Mouse (Mus musculus): ENCODE results near the gene Ncam2. TPM values are rescaled to one million over a fixed set of nuclear protein-coding genes. Genes with fewer than 3 reads are reported as not detected.
A peak's percentile ranks its signal among the peaks of the same experiment; 100 is the strongest.

Gene Ncam2
- polyA plus RNA-seq (2016; fragmentation: Nextera tagmentation; extraction: Ambion mirVana) = 0.04 TPM in 1 of 2 replicates, not detected in the other

DNA sequence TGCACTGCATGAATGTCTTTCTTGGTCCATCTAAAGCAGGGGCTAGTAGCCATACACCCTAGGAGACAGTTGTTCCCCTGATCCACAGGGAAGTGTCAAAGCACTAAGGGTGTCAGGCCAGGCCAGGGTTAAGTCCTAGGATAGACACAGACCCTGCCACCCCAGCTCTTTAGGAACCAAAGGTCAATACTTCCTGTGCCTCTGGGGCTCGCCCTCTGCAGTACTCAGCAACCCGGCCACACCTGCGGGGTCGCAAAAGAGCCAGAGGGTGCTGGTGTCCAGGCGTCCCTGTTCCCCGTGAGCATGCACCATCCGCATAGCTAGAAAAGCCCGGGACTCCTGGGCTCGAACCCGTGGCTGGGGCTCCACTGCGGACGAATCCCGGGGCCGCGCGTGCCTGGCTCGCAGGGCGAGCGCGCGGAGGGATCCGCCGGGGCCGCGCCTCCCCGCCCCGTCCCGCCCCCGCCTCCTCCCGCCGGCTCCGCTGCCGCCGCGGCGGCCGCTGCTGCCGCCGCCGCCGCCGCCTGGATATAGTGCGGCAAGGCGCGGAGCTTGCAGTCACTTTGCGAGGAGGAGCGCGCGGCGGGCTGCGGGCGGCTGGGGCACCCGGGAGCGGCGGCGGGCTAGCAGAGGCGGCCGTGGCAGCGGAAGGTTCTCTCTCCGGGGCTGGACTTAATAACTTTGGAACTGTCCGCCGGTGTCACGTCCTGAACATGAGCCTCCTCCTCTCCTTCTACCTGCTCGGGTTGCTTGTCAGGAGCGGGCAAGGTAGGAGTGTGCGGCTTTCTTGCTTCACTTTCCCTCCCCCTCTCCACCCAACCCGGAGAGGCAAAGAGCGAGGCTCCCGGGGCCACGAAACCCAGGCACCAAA, at the start of gene Ncam2:
Ncam2 (plus strand) TSS at position 497 of the 871 bp plus-strand sequence.
- peaks cover 4% of the 10 kb centered on the region; the same call in 1 of the 2 replicates for H3K4me1 ChIP-seq (replicated peaks)
- peak within 1 kb of the TSS; percentile 76 for H3K9ac ChIP-seq
- H3K27ac ChIP-seq (ENCODE audit: poor library complexity, severe bottlenecking) = no peak within 1 kb of the TSS
- H3K4me3 ChIP-seq = peak within 1 kb of the TSS; percentile 73
- no peaks in the 10 kb centered on the region for H3K36me3 ChIP-seq
- H3K27me3 ChIP-seq (replicated peaks) = no peaks in the 10 kb centered on the region
- no peaks in the 10 kb centered on the region for H3K9me3 ChIP-seq (replicated peaks)
- peak within 1 kb of the TSS; percentile 88 for H3K4me2 ChIP-seq
- ATAC-seq (ENCODE audit: insufficient number of reproducible peaks, low FRiP score) = peak; percentile 76
- WGBS = under 1% methylated on average over 55 of the region's 70 CpGs

DNA sequence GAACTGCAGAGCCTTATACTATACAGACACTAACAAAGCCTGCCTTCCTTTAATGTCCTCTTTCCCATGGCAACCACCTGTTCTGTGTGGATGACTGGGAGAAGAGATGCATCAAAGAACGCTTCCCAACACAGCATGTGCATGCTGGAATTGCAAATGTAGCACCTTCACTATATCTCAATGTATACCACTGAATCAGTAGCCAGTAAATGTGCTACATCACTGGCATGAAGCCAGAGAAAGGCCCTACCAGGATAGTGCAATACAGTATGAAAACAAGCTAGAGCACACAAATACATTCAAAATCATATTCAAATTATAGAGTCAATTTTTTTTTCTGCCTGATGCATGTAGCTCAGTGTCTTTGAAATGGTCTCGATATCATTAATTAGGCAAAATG, 29.7 kb upstream of the Ncam2 start:
- Histone ChIP-seq H3K4me3 (no peak overlapping the region), H3K4me2 (no peak overlapping the region), H3K9ac (no peak overlapping the region), H3K27me3 (replicated peaks) (no peaks in the 10 kb centered on the region), H3K27ac (ENCODE audit: poor library complexity, severe bottlenecking) (no peak overlapping the region), H3K9me3 (replicated peaks) (no peaks in the 10 kb centered on the region), H3K4me1 (replicated peaks) (no peaks in the 10 kb centered on the region), H3K36me3 (no peaks in the 10 kb centered on the region)
- WGBS = 80% methylated on average over 2 of the region's 2 CpGs
- ATAC-seq (ENCODE audit: insufficient number of reproducible peaks, low FRiP score) = no peak

DNA sequence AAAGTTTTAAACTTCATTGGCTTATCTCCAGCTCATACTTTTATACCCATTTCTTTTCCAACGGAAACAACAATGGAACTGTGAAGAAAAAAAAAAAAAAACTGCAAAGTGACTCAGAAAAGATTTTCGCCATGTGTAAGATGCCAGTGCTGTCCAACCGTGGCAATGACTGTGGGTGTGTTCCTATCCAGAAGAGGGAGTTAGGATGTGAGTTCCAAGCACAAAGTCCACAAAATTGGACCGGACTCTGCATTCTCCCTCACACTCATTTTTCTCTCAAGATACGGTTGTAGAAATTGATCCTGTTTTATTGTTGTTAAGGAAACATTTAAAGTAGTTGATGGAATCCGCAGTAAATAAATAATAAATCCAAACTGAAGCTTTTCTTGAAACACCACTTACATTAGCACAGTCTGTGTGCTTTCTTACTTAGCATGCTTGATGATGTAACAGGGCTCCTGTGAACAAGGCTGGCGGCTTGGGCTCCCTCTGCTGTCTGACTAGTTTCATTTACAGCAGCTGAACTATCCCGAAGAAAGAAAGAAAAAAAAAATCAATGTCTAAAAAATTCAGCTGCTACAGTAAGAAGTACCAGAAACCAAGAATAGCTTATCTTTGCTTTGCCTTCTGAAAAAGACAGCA, 25.1 kb upstream of the Ncam2 start:
- H3K4me2 ChIP-seq = no peak overlapping the region
- 52% methylated on average over 8 of the region's 8 CpGs for WGBS
- H3K9me3 ChIP-seq (replicated peaks) = no peaks in the 10 kb centered on the region
- H3K27ac ChIP-seq (ENCODE audit: poor library complexity, severe bottlenecking) = no peak overlapping the region
- ATAC-seq (ENCODE audit: insufficient number of reproducible peaks, low FRiP score) = no peak
- no peak overlapping the region for H3K4me3 ChIP-seq
- H3K36me3 ChIP-seq = no peaks in the 10 kb centered on the region
- no peak overlapping the region for H3K9ac ChIP-seq
- no peaks in the 10 kb centered on the region for H3K4me1 ChIP-seq (replicated peaks)
- H3K27me3 ChIP-seq (replicated peaks) = no peaks in the 10 kb centered on the region

DNA sequence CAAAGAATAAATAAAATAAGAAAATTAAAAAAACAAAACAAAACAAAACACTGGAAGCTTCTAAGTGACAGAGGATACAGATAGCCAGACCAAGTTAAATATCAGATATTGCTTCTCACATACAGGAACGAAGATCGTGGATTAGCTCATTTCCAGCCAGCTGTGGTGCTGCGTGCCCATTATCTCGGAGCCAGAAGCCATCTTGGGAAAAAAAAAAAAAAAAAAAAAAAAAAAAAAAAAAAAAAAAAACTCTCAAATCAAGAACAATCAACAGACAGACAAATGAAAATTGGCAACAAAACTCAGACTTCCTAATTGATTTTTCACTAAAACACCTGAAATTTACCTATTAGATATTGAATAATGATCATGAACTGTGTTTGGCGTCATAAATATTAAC, 20.7 kb upstream of the Ncam2 start:
- Histone ChIP-seq H3K27me3 (replicated peaks) (no peaks in the 10 kb centered on the region), H3K27ac (ENCODE audit: poor library complexity, severe bottlenecking) (no peak overlapping the region), H3K4me2 (no peak overlapping the region), H3K4me3 (no peak overlapping the region), H3K9ac (no peak overlapping the region), H3K9me3 (replicated peaks) (no peaks in the 10 kb centered on the region), H3K4me1 (replicated peaks) (no peaks in the 10 kb centered on the region), H3K36me3 (no peaks in the 10 kb centered on the region)
- WGBS = 89% methylated on average over 5 of the region's 5 CpGs
- ATAC-seq (ENCODE audit: insufficient number of reproducible peaks, low FRiP score) = no peak

DNA sequence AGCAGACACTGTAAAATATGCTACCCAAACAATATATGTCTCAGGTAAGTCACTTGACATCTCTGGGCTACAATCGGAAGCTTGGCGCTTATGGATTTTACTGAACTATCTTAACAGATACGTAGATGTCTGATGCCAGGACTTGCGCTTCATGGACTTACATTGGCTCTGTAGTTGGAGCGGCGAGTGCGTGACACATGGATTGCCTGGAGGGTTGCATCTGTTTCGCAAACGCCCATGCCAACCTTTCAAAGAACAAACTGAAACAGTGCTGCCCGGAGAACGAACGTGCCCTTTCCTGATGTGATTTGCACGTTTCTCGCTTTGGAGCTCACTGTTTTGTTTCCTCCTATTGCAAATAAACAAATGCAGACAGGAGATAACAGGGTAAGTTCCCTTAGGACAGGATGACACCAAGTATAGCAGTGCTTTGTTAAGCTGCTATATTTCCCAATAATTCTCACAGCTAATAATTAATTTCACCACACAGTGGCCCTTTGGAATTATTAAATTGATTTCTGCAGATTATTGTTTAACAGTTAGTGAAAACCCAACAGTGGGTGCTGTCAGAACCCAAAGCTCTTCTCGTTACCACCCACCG, 12.8 kb upstream of the Ncam2 start:
- H3K36me3 ChIP-seq = no peaks in the 10 kb centered on the region

DNA sequence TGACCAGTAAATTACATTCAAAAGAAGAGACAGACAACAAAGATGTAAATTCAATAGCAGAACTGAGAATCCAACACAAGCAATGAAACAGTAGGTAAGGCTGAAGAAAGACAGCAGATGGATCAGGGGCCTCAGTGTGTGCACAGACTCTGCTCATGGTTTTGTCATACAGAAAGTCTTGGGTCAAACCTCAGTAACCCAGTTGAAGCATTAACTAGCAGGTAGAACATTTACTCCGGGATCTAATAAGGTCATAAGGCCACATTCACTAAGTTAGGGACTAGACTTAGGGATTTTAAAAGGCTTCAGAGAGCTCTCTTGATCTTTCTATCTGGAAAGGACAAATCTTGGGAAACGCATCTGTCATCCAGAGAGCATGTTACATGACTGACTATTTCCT, 8.9 kb upstream of the Ncam2 start:
- WGBS = 79% methylated on average over 2 of the region's 2 CpGs
- no peak overlapping the region for H3K9ac ChIP-seq
- H3K9me3 ChIP-seq (replicated peaks) = no peaks in the 10 kb centered on the region
- ATAC-seq (ENCODE audit: insufficient number of reproducible peaks, low FRiP score) = no peak
- no peak overlapping the region for H3K27ac ChIP-seq (ENCODE audit: poor library complexity, severe bottlenecking)
- no peak overlapping the region for H3K4me2 ChIP-seq
- no peaks in the 10 kb centered on the region for H3K36me3 ChIP-seq
- no peaks in the 10 kb centered on the region for H3K4me1 ChIP-seq (replicated peaks)
- H3K27me3 ChIP-seq (replicated peaks) = no peaks in the 10 kb centered on the region
- H3K4me3 ChIP-seq = no peak overlapping the region

More for the DNA sequence above, 12.8 kb upstream of the Ncam2 start:
- no peak for ATAC-seq (ENCODE audit: insufficient number of reproducible peaks, low FRiP score)
- no peaks in the 10 kb centered on the region for H3K27me3 ChIP-seq (replicated peaks)
- no peak overlapping the region for H3K9ac ChIP-seq
- H3K4me3 ChIP-seq = no peak overlapping the region
- H3K4me1 ChIP-seq (replicated peaks) = no peaks in the 10 kb centered on the region
- no peaks in the 10 kb centered on the region for H3K9me3 ChIP-seq (replicated peaks)
- H3K4me2 ChIP-seq = no peak overlapping the region
- 72% methylated on average over 16 of the region's 16 CpGs for WGBS
- no peak overlapping the region for H3K27ac ChIP-seq (ENCODE audit: poor library complexity, severe bottlenecking)

DNA sequence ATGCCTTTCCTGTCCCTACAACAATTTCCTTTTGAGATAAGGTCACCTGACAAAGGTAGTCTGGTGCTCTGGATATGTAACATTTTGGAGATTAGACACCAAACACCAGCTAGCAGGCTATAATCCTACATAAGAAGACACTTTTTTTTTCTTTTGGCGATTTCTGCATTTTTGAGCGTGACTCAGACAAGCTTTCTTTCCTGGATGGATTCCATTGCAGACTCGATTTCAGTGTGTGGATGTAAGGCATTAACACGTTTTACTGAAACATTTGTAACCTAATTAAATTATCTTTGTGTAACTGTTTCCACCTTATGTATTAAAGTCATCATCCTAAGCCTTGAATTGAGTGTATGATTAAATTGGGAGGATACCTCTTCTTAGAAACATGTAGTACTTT, 7.9 kb upstream of the Ncam2 start:
- Histone ChIP-seq H3K9me3 (replicated peaks) (no peaks in the 10 kb centered on the region), H3K36me3 (no peaks in the 10 kb centered on the region), H3K4me2 (no peak overlapping the region), H3K4me1 (replicated peaks) (no peaks in the 10 kb centered on the region), H3K4me3 (no peak overlapping the region), H3K27me3 (replicated peaks) (no peaks in the 10 kb centered on the region), H3K27ac (ENCODE audit: poor library complexity, severe bottlenecking) (no peak overlapping the region), H3K9ac (no peak overlapping the region)
- no peak for ATAC-seq (ENCODE audit: insufficient number of reproducible peaks, low FRiP score)
- WGBS = 69% methylated on average over 4 of the region's 4 CpGs

DNA sequence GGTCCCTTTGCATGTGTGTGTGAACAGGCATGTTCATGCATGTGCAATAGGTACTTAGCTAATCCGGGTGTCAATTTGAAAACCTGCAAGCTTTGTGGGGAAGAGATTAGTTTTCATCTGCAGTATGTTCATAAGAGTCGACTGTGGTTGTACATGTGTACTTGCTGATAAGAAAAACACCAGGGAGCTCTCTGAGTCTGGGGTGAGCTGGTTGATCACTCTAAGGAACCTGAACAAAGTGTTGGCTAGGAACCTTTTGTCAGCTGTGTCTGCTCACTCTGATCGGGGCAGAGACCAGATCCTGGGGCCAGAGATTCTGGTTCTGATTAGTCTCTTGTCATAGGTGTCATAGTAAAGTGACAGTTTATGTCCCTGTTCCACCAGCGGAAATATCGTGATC, 1.0 kb upstream of the Ncam2 start:
- Histone ChIP-seq H3K27ac (ENCODE audit: poor library complexity, severe bottlenecking) (no peak overlapping the region), H3K4me1 (replicated peaks) (peaks cover 4% of the 10 kb centered on the region; the same call in 1 of the 2 replicates), H3K4me2 (0 out of 2 replicates have a peak overlapping the region, but pooled peaks have one; percentile 88), H3K27me3 (replicated peaks) (no peaks in the 10 kb centered on the region), H3K36me3 (no peaks in the 10 kb centered on the region), H3K9ac (no peak overlapping the region), H3K4me3 (no peak overlapping the region), H3K9me3 (replicated peaks) (no peaks in the 10 kb centered on the region)
- WGBS = 65% methylated on average over 5 of the region's 5 CpGs
- no peak for ATAC-seq (ENCODE audit: insufficient number of reproducible peaks, low FRiP score)

DNA sequence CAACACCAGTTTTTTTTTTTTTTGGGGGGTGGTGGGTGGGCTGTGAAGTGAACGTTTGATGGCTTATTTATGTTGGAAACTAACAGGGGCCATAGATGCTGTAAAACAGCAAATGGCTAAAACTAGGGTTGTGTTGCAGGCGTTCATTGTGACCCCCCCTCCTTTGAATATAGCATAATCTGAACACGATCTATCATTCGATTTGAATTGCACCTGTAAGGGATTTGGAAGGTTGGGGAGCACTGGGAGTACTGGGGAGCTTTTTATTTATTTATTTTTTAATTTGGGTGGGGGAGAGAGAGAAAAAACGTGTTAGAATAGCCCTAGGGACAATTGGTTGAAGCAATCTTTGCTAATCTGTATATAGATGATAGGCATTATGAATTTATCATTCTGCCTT, 974 bp downstream of the Ncam2 start:
- Histone ChIP-seq H3K4me3 (no peak overlapping the region), H3K36me3 (no peaks in the 10 kb centered on the region), H3K4me1 (replicated peaks) (peaks cover 4% of the 10 kb centered on the region; the same call in 1 of the 2 replicates), H3K27me3 (replicated peaks) (no peaks in the 10 kb centered on the region), H3K27ac (ENCODE audit: poor library complexity, severe bottlenecking) (no peak overlapping the region), H3K9ac (no peak overlapping the region), H3K9me3 (replicated peaks) (no peaks in the 10 kb centered on the region), H3K4me2 (no peak overlapping the region)
- 47% methylated on average over 5 of the region's 5 CpGs for WGBS
- ATAC-seq (ENCODE audit: insufficient number of reproducible peaks, low FRiP score) = no peak

DNA sequence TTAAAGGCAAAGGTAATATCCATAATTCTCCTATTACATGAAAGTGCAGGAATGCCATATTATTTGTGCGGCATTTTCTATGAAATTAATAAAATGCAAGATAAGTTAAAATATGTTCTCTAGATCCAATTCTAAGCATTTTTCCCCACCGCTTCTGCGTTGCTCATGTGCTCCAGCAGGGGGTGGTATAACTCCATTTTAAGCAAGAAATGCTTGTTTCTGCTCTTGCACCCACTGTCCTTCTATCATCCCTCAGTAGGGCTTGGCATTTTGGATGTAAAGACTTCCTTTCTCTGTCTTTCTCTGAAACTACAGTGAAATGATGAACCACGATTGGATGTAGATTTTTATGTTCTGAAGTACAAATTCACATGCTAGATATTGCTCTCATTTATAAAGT, 1.5 kb downstream of the Ncam2 start:
- peaks cover 4% of the 10 kb centered on the region; the same call in 1 of the 2 replicates for H3K4me1 ChIP-seq (replicated peaks)
- H3K9me3 ChIP-seq (replicated peaks) = no peaks in the 10 kb centered on the region
- ATAC-seq (ENCODE audit: insufficient number of reproducible peaks, low FRiP score) = no peak
- 9% methylated on average over 4 of the region's 4 CpGs for WGBS
- H3K4me3 ChIP-seq = no peak overlapping the region
- H3K27ac ChIP-seq (ENCODE audit: poor library complexity, severe bottlenecking) = no peak overlapping the region
- H3K27me3 ChIP-seq (replicated peaks) = no peaks in the 10 kb centered on the region
- no peak overlapping the region for H3K4me2 ChIP-seq
- H3K9ac ChIP-seq = no peak overlapping the region
- no peaks in the 10 kb centered on the region for H3K36me3 ChIP-seq

DNA sequence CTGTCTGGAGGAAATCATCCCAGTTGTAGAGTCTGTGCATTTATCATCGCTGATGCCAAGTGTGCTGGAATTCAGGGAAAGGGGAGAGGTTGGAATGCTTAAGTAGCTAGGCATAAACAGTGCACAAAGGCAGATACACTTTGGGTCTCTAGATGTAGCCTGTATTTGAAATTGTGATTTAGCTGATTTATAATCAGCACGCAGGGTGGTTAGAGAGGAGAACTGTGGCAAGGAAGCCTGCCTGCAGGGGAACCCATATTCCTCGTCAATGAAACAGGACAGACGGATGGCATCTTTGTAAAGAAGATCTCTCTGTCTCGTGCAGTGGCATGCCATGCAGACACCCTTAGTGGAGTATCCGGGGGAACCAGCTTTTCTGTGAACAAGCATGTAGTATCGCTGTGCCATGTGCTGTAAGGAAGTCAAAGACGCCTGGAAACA, 2.2 kb downstream of the Ncam2 start:
- no peak for ATAC-seq (ENCODE audit: insufficient number of reproducible peaks, low FRiP score)
- H3K27me3 ChIP-seq (replicated peaks) = no peaks in the 10 kb centered on the region
- H3K9me3 ChIP-seq (replicated peaks) = no peaks in the 10 kb centered on the region
- H3K4me1 ChIP-seq (replicated peaks) = peaks cover 4% of the 10 kb centered on the region; the same call in 1 of the 2 replicates
- no peak overlapping the region for H3K4me2 ChIP-seq
- no peak overlapping the region for H3K9ac ChIP-seq
- H3K27ac ChIP-seq (ENCODE audit: poor library complexity, severe bottlenecking) = no peak overlapping the region
- 72% methylated on average over 8 of the region's 8 CpGs for WGBS
- H3K36me3 ChIP-seq = no peaks in the 10 kb centered on the region
- no peak overlapping the region for H3K4me3 ChIP-seq
